24 mouse cellular contexts compared by ENCODE assay signal in the genomic region with DNA sequence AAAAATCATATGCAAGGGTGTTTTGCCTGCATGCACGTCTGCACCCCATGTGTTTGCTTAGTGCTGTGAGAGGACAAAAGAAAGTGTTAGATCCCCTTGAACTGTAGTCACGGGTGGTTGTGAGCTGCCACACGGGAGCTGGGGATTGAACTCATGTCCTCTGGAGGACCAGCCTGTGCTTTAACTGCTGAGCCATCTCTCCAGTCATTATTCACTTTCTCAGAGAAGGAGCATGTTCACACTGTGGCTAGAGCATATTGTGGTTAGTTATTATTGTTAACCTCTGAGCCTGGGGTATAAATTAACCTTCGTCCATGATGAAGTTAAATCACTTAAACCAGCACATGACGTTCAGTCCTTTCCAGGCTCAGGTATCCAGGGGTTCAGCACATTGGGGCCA.
A peak's percentile ranks its signal among the peaks of the same experiment; 100 is the strongest.
DNase-seq lines count a peak whose midpoint lies in the region; ATAC-seq and TF ChIP-seq lines count a peak whose summit lies in the region.
"Had no signal": no experiment of that assay in that cellular context is flagged by ENCODE, and none has a peak within 500 bp of the region (broad histone marks: within the 10 kb centered on the region; RNA-seq: fewer than 3 reads in every experiment).

No protein-coding gene starts in this region.

- H3K9me3 ChIP-seq in kidney, embryonic 16.5 days (ENCODE audit: low read length): no peaks in the 10 kb centered on the region
- no peaks in the 10 kb centered on the region for H3K9me3 ChIP-seq in kidney, postnatal 0 days (replicated peaks; ENCODE audit: low read length)
- no peaks in the 10 kb centered on the region for H3K9me3 ChIP-seq in kidney, embryonic 14.5 days (ENCODE audit: control insufficient read depth, low read length)
- H3K9me3 ChIP-seq in midbrain, embryonic 11.5 days (ENCODE audit: control insufficient read depth, low read length): no peaks in the 10 kb centered on the region
- H3K9me3 ChIP-seq in midbrain, embryonic 13.5 days: no peaks in the 10 kb centered on the region
- H3K9me3 ChIP-seq: embryonic facial prominence, embryonic 13.5 days; embryonic facial prominence, embryonic 15.5 days; forebrain, embryonic 10.5 days had no signal

- no peaks in the 10 kb centered on the region for H3K27me3 ChIP-seq in kidney, adult 2 months (replicated peaks; ENCODE audit: control insufficient read depth, insufficient read depth, low read length)
- no peaks in the 10 kb centered on the region for H3K27me3 ChIP-seq in kidney, embryonic 16.5 days (ENCODE audit: insufficient read depth, low read length)
- no peaks in the 10 kb centered on the region for H3K27me3 ChIP-seq in kidney, postnatal 0 days (ENCODE audit: insufficient read depth, low read length)
- no peaks in the 10 kb centered on the region for H3K27me3 ChIP-seq in kidney, embryonic 14.5 days (ENCODE audit: control insufficient read depth, insufficient read depth, low read length)
- H3K27me3 ChIP-seq in midbrain, embryonic 11.5 days (ENCODE audit: control insufficient read depth, insufficient read depth, low read length): no peaks in the 10 kb centered on the region
- no peaks in the 10 kb centered on the region for H3K27me3 ChIP-seq in midbrain, embryonic 13.5 days
- H3K27me3 ChIP-seq: embryonic facial prominence, embryonic 13.5 days; embryonic facial prominence, embryonic 15.5 days had no signal

- ATAC-seq in kidney, embryonic 16.5 days (ENCODE audit: low FRiP score, low TSS enrichment): no peak; the same call in 1 of the 2 replicates
- peak; percentile 80 for ATAC-seq in kidney, postnatal 0 days (replicated peaks; ENCODE audit: low FRiP score, low read depth)
- ATAC-seq in kidney, embryonic 14.5 days (ENCODE audit: low FRiP score, low TSS enrichment): no peak
- no peak for ATAC-seq in midbrain, embryonic 11.5 days (ENCODE audit: low FRiP score)
- no peak for ATAC-seq in midbrain, embryonic 13.5 days
- ATAC-seq: forebrain, embryonic 14.5 days; forebrain, embryonic 16.5 days had no signal

- intact Hi-C loops in heart, postnatal 14 days (cut with DNase I): no loop called here

- no peak overlapping the region for H3K4me3 ChIP-seq in kidney, adult 2 months (ENCODE audit: insufficient read depth, low read depth, low read length)
- no peak overlapping the region for H3K4me3 ChIP-seq in kidney, embryonic 16.5 days (ENCODE audit: low read length)
- H3K4me3 ChIP-seq in kidney, postnatal 0 days (replicated peaks; ENCODE audit: low read depth, low read length): no peak overlapping the region
- H3K4me3 ChIP-seq in kidney, embryonic 14.5 days (ENCODE audit: low read length): no peak overlapping the region
- no peak overlapping the region for H3K4me3 ChIP-seq in midbrain, embryonic 11.5 days (ENCODE audit: low read depth, low read length)
- H3K4me3 ChIP-seq in midbrain, embryonic 13.5 days (replicated peaks): no peak overlapping the region
- H3K4me3 ChIP-seq: embryonic facial prominence, embryonic 13.5 days; embryonic facial prominence, embryonic 15.5 days; erythroblast, embryonic 14.5 days; forebrain, embryonic 10.5 days had no signal

- no peak overlapping the region for H3K9ac ChIP-seq in kidney, embryonic 16.5 days (replicated peaks; ENCODE audit: low read length)
- H3K9ac ChIP-seq in kidney, postnatal 0 days (ENCODE audit: low read depth, low read length): no peak overlapping the region
- no peak overlapping the region for H3K9ac ChIP-seq in kidney, embryonic 14.5 days (ENCODE audit: low read depth, low read length)
- no peak overlapping the region for H3K9ac ChIP-seq in midbrain, embryonic 11.5 days (ENCODE audit: low read length)
- no peak overlapping the region for H3K9ac ChIP-seq in midbrain, embryonic 13.5 days (replicated peaks)
- H3K9ac ChIP-seq: embryonic facial prominence, embryonic 13.5 days; embryonic facial prominence, embryonic 15.5 days had no signal

- WGBS in kidney, adult 2 months: 42% methylated on average over 5 of the region's 5 CpGs
- 51% methylated on average over 5 of the region's 5 CpGs for WGBS in kidney, embryonic 16.5 days
- WGBS in kidney, postnatal 0 days: 37% methylated on average over 5 of the region's 5 CpGs
- WGBS in kidney, embryonic 14.5 days: 44% methylated on average over 5 of the region's 5 CpGs
- 58% methylated on average over 5 of the region's 5 CpGs for WGBS in midbrain, embryonic 11.5 days
- whole genome bisulfite sequencing in midbrain, embryonic 13.5 days: 53% methylated on average over 5 of the region's 5 CpGs

- no peaks in the 10 kb centered on the region for H3K36me3 ChIP-seq in kidney, adult 2 months (ENCODE audit: control insufficient read depth, insufficient read depth, low read length)
- H3K36me3 ChIP-seq in kidney, embryonic 16.5 days (ENCODE audit: insufficient read depth, low read length): no peaks in the 10 kb centered on the region
- no peaks in the 10 kb centered on the region for H3K36me3 ChIP-seq in kidney, postnatal 0 days (ENCODE audit: insufficient read depth, low read length)
- H3K36me3 ChIP-seq in kidney, embryonic 14.5 days (ENCODE audit: control insufficient read depth, insufficient read depth, low read length): no peaks in the 10 kb centered on the region
- H3K36me3 ChIP-seq in midbrain, embryonic 11.5 days (ENCODE audit: control insufficient read depth, insufficient read depth, low read length): no peaks in the 10 kb centered on the region
- no peaks in the 10 kb centered on the region for H3K36me3 ChIP-seq in midbrain, embryonic 13.5 days
- H3K36me3 ChIP-seq: embryonic facial prominence, embryonic 13.5 days; embryonic facial prominence, embryonic 15.5 days; forebrain, embryonic 10.5 days had no signal

- H3K4me2 ChIP-seq in kidney, embryonic 16.5 days (replicated peaks; ENCODE audit: low read depth, low read length): no peak overlapping the region
- H3K4me2 ChIP-seq in kidney, postnatal 0 days (ENCODE audit: low read length): no peak overlapping the region
- H3K4me2 ChIP-seq in kidney, embryonic 14.5 days (replicated peaks; ENCODE audit: low read depth, low read length): no peak overlapping the region
- H3K4me2 ChIP-seq in midbrain, embryonic 11.5 days: no peak overlapping the region
- no peak overlapping the region for H3K4me2 ChIP-seq in midbrain, embryonic 13.5 days (replicated peaks)
- H3K4me2 ChIP-seq: embryonic facial prominence, embryonic 13.5 days; embryonic facial prominence, embryonic 15.5 days had no signal

- 0 out of 2 replicates have a peak, but pooled peaks cover 5% of the 10 kb centered on the region for H3K4me1 ChIP-seq in kidney, adult 2 months (ENCODE audit: control insufficient read depth, insufficient read depth, low read length)
- no peaks in the 10 kb centered on the region for H3K4me1 ChIP-seq in kidney, embryonic 16.5 days (ENCODE audit: insufficient read depth, low read length)
- no peaks in the 10 kb centered on the region for H3K4me1 ChIP-seq in kidney, postnatal 0 days (replicated peaks; ENCODE audit: insufficient read depth, low read length)
- H3K4me1 ChIP-seq in kidney, embryonic 14.5 days (ENCODE audit: control insufficient read depth, insufficient read depth, low read length): no peaks in the 10 kb centered on the region
- no peaks in the 10 kb centered on the region for H3K4me1 ChIP-seq in midbrain, embryonic 11.5 days (ENCODE audit: control insufficient read depth, insufficient read depth, low read length)
- peaks cover 5% of the 10 kb centered on the region; the same call in 1 of the 2 replicates for H3K4me1 ChIP-seq in midbrain, embryonic 13.5 days (replicated peaks)
- H3K4me1 ChIP-seq: embryonic facial prominence, embryonic 13.5 days; embryonic facial prominence, embryonic 15.5 days had no signal

- no peak for TF ChIP-seq POLR2A in kidney, adult 2 months (IDR thresholded peaks at IDR 0.05; ENCODE audit: low read depth, low read length)

- H3K27ac ChIP-seq in kidney, adult 2 months (ENCODE audit: insufficient read depth, low read depth, low read length): no peak overlapping the region
- no peak overlapping the region for H3K27ac ChIP-seq in kidney, embryonic 16.5 days (ENCODE audit: low read length)
- H3K27ac ChIP-seq in kidney, postnatal 0 days: no peak overlapping the region
- no peak overlapping the region for H3K27ac ChIP-seq in kidney, embryonic 14.5 days (ENCODE audit: low read depth, low read length)
- no peak overlapping the region for H3K27ac ChIP-seq in midbrain, embryonic 11.5 days (ENCODE audit: low read depth, low read length)
- H3K27ac ChIP-seq in midbrain, embryonic 13.5 days: no peak overlapping the region
- H3K27ac ChIP-seq: embryonic facial prominence, embryonic 13.5 days; embryonic facial prominence, embryonic 15.5 days; forebrain, embryonic 10.5 days had no signal

- TF ChIP-seq CTCF in kidney, adult 2 months (conservative IDR thresholded peaks at IDR 0.05; ENCODE audit: insufficient read depth, insufficient read length, low read depth, low read length): no peak
- TF ChIP-seq CTCF in kidney, postnatal 0 days (IDR thresholded peaks at IDR 0.05; ENCODE audit: low read depth): no peak

- peak; percentile 59 for DNase-seq in heart, adult 11 months
- no peak for DNase-seq in heart, postnatal 14 days
- peak; percentile 43 for DNase-seq in kidney, adult 2 months
- DNase-seq in kidney, postnatal 0 days (ENCODE audit: low spot score): no peak
- peak; percentile 51 for DNase-seq in midbrain, embryonic 11.5 days (ENCODE audit: low spot score, missing footprints)
- DNase-seq: adrenal gland, adult 2 months; adrenal gland, postnatal 10 days; adrenal gland, postnatal 25 days; cerebellum, adult 11 months; cerebellum, adult 18-20 months; cerebellum, adult 8-10 months; cerebellum, adult 9-11 months; cerebellum, postnatal 14 days; cerebellum, postnatal 36 days; embryo, embryonic 11 days had no signal

Comparison
In these comparisons a context has a peak if more than half of its experiments do, and no peak if none do; other contexts are left out.
1. DNase-seq: peak in heart, adult 11 months (single experiment), kidney, adult 2 months (single experiment) and midbrain, embryonic 11.5 days (single experiment); none in heart, postnatal 14 days (0 of 2) and kidney, postnatal 0 days (single experiment).